Mouse (Mus musculus) midbrain, embryonic 16.5 days (tissue): ENCODE measurements at regions not wholly inside any gene's neighbourhood (a gene's known extent, or its start where the extent isn't known, plus 50 kb on each side); places are given as distances from the start of the nearest gene placed in this dataset.

ENCODE experiments used
- ATAC-seq: fragments of 200-750 bp; cut with Nextera tagmentation; 2 replicates; pipeline ENCODE4 v1.8.0; 2017; ENCODE audit warnings: moderate TSS enrichment
- H3K27ac ChIP-seq: fragments of 300-500 bp; sonication (generic); 2 replicates; pipeline ENCODE4 v1.5.1; 2014; ENCODE audit warnings: mild to moderate bottlenecking, low read length, mixed read lengths
- H3K27me3 ChIP-seq: fragments of 300-500 bp; sonication (generic); 2 replicates; pipeline ENCODE4 v1.6.1; 2014; ENCODE audit warnings: low read depth, low read length, mixed read lengths; ENCODE audit not compliant: control insufficient read depth, insufficient read depth
- H3K36me3 ChIP-seq: fragments of 300-500 bp; sonication (generic); 2 replicates; pipeline ENCODE4 v1.6.1; 2014; ENCODE audit warnings: mild to moderate bottlenecking, low read length, moderate library complexity, mixed read lengths; ENCODE audit not compliant: control insufficient read depth, insufficient read depth
- H3K4me1 ChIP-seq: fragments of 300-500 bp; sonication (generic); 2 replicates; pipeline ENCODE4 v1.6.1; 2014; ENCODE audit warnings: mild to moderate bottlenecking, low read length, mixed read lengths; ENCODE audit not compliant: control insufficient read depth, insufficient read depth
- H3K4me2 ChIP-seq: fragments of 300-500 bp; sonication (generic); 2 replicates; pipeline ENCODE4 v1.6.1; 2014; ENCODE audit warnings: mild to moderate bottlenecking, low read length, mixed read lengths
- H3K4me3 ChIP-seq: fragments of 300-500 bp; sonication (generic); 2 replicates; pipeline ENCODE4 v1.5.1; 2014; ENCODE audit warnings: low read depth, mild to moderate bottlenecking, low read length, moderate library complexity, mixed read lengths
- H3K9ac ChIP-seq: fragments of 300-500 bp; sonication (generic); 2 replicates; pipeline ENCODE4 v1.6.1; 2014; ENCODE audit warnings: low read depth, low read length, mixed read lengths
- H3K9me3 ChIP-seq: fragments of 300-500 bp; sonication (generic); replicated peaks from 2 replicates; pipeline ENCODE4 v1.6.1; 2014; ENCODE audit warnings: mild to moderate bottlenecking, low read length, mixed read lengths; ENCODE audit not compliant: control insufficient read depth, poor library complexity, severe bottlenecking
- WGBS: fragments of 180-500 bp; shearing (Covaris S2); extraction: QIAGEN DNeasy Blood & Tissue Kit; methylation state at CpG from one replicate; pipeline ENCODE4 v1.1.7; 2014; 5-methylcytosine and 5-hydroxymethylcytosine counted together

DNA sequence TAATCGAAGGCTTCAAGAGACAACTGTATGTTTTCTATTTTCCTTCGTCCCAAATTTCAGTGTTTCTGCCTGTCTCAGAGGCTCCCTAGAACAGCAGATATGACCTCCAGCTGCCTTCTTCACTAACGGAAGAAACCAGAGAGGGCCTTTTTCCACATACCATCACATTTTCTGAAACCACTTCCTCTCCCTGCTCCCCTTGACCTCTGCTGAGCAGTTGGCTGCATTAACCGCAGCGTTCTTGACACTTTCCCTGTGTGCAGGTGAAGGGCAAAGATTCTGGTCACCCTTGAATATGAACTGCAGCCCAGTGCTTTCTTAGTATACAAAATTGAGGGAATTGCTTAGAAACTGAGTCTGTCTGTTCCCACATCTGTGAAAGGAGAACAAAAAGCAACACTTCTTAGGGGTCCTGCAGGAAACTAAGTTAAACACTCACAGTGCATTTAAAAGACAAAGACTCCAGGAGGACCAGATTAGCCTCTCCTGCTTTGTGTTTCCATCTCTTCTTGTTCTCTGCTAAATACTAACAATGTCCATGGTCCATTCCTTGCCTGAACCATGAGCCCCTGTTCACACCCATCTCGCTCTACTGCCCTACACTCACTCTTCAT lies 98.4 kb downstream of the Akap11 start:
- no peak overlapping the region for H3K27ac ChIP-seq
- no peaks in the 10 kb centered on the region for H3K27me3 ChIP-seq
- H3K4me2 ChIP-seq = no peak overlapping the region
- ATAC-seq = no peak
- no peak overlapping the region for H3K9ac ChIP-seq
- no peaks in the 10 kb centered on the region for H3K4me1 ChIP-seq
- H3K36me3 ChIP-seq = no peaks in the 10 kb centered on the region
- 72% methylated on average over 6 of the region's 6 CpGs for WGBS
- no peak overlapping the region for H3K4me3 ChIP-seq
- no peaks in the 10 kb centered on the region for H3K9me3 ChIP-seq

DNA sequence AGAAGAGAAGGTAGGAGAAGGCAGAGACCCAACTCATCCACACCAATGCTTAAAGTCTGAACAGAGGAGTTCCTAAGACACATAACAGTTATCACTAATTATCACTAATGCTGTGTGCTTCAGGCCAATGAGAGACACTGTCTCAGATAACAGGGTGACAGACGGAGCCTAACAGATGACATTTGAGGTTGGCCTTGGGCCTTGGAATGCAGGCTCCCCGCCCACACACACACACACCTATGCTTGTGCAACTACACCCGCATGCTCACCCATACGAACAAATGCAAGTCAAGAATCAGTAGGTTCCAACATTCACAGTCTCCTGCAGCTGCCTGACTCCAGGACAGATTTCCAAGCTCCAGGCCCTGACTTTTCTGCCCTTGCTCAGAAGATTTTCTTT lies 100.0 kb downstream of the Akap11 start:
- H3K9ac ChIP-seq = no peak overlapping the region
- H3K4me3 ChIP-seq = no peak overlapping the region
- no peak overlapping the region for H3K4me2 ChIP-seq
- H3K4me1 ChIP-seq = no peaks in the 10 kb centered on the region
- H3K36me3 ChIP-seq = no peaks in the 10 kb centered on the region
- no peaks in the 10 kb centered on the region for H3K27me3 ChIP-seq
- H3K9me3 ChIP-seq = no peaks in the 10 kb centered on the region
- H3K27ac ChIP-seq = no peak overlapping the region
- 87% methylated on average over 4 of the region's 4 CpGs for WGBS
- no peak for ATAC-seq

DNA sequence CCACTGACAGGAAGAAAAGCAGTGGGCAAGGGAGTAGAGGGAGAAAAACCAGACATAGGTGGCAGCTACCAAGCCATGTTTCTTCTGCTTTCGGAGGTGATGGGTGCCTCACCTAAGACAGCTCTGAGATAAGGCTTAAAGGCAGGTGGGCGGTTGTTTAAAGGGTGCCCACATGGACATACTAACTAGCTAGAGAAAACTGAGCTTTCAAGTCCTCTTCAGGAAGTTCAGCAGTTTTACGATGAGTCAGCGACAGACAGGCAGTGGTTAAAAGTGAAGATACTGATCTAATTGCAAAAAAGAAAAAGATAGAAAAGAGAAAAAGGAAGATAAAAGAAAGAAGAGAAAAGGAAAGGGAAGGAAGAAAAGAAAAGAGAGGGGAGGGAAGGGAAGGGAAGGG lies 100.6 kb downstream of the Akap11 start:
- H3K27me3 ChIP-seq = no peaks in the 10 kb centered on the region
- H3K9ac ChIP-seq = no peak overlapping the region
- no peak for ATAC-seq
- 95% methylated on average over 4 of the region's 4 CpGs for WGBS
- H3K9me3 ChIP-seq = no peaks in the 10 kb centered on the region
- no peak overlapping the region for H3K27ac ChIP-seq
- H3K4me3 ChIP-seq = no peak overlapping the region
- H3K36me3 ChIP-seq = no peaks in the 10 kb centered on the region
- no peaks in the 10 kb centered on the region for H3K4me1 ChIP-seq
- no peak overlapping the region for H3K4me2 ChIP-seq

DNA sequence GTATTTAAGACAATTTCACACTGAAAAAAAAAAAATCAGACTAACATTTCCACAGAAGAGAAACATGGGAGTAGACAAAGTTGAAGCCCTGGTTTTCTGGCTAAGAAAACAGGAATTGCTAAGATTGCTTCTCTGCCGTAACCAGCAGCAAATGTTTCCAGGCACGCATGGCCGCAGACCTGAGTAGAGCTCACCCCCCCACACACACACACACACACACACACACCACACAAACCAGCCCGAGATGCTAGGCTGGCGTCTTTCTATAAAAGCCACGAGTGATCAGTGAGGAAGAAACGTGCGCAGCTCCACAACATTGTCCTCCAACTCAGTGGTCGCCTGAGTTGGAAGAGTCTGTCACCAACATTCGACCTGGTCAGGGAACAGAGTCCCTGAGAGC lies 101.0 kb downstream of the Akap11 start:
- no peak overlapping the region for H3K9ac ChIP-seq
- H3K27me3 ChIP-seq = no peaks in the 10 kb centered on the region
- H3K36me3 ChIP-seq = no peaks in the 10 kb centered on the region
- H3K4me1 ChIP-seq = no peaks in the 10 kb centered on the region
- no peaks in the 10 kb centered on the region for H3K9me3 ChIP-seq
- no peak overlapping the region for H3K4me2 ChIP-seq
- H3K4me3 ChIP-seq = no peak overlapping the region
- WGBS = 92% methylated on average over 10 of the region's 10 CpGs
- H3K27ac ChIP-seq = no peak overlapping the region
- ATAC-seq = no peak

DNA sequence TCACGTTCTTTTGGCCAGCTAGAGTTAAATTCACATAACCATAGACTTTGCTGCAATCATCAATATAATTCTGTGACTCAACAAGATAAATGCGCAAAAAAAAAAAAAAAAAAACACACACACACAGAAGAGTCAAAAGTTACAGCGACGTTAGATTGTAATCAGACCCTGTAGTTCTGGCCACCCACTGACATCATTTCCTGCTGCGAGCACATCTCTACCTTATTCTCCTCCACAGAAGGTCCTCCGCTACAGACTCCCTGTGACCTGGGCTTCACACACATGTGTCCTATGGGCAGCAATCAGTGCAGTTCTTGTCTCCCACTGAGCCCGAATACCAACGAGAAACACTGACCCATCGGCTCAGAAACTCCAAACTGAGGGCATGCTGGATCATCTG lies 101.9 kb downstream of the Akap11 start:
- H3K27ac ChIP-seq = no peak overlapping the region
- no peak overlapping the region for H3K4me3 ChIP-seq
- no peaks in the 10 kb centered on the region for H3K4me1 ChIP-seq
- H3K4me2 ChIP-seq = no peak overlapping the region
- 92% methylated on average over 9 of the region's 9 CpGs for WGBS
- no peaks in the 10 kb centered on the region for H3K36me3 ChIP-seq
- no peaks in the 10 kb centered on the region for H3K9me3 ChIP-seq
- H3K27me3 ChIP-seq = no peaks in the 10 kb centered on the region
- ATAC-seq = no peak
- H3K9ac ChIP-seq = no peak overlapping the region

DNA sequence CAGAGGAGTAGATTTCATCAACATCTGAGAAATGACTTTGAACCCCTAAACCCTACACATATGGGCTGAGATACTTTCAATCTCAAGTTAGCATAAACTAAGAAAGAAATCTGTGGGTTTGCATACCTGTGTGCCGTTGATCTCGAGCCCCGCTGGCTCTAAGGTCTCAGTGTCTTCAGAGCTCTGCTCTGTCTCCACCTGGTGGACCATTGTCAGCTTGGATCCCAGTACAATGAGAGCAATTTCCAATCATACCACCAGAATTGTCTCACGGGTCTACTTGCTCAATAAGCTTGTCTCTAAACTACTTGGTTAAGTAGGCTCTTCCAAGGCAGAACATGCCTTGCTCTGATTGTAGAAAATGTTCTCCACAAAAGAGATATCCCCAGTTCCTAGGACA lies 102.5 kb downstream of the Akap11 start:
- H3K9me3 ChIP-seq = no peaks in the 10 kb centered on the region
- 94% methylated on average over 4 of the region's 4 CpGs for WGBS
- H3K4me2 ChIP-seq = no peak overlapping the region
- no peak for ATAC-seq
- no peaks in the 10 kb centered on the region for H3K27me3 ChIP-seq
- no peaks in the 10 kb centered on the region for H3K4me1 ChIP-seq
- no peak overlapping the region for H3K27ac ChIP-seq
- no peak overlapping the region for H3K4me3 ChIP-seq
- H3K36me3 ChIP-seq = no peaks in the 10 kb centered on the region
- no peak overlapping the region for H3K9ac ChIP-seq

DNA sequence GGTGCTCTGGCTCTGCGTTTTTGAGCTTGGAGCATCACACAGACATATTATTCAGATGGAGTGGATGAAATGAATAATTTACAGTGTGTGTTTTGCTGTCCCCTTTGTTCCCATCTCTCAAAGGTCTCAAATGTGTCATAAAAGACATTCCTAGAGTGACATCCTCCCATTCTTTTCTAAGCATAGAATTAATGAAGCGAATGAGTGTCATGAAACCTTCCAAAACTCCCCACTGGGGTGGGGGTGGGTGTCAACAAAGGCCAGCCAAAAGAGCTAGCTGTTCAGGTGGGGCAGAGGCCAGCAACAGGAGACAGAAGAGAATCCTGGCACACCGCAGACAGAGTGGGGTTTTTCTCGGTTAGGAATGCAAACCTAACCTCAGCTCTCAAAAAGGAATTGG lies 104.1 kb downstream of the Akap11 start:
- WGBS = 56% methylated on average over 4 of the region's 4 CpGs
- no peak overlapping the region for H3K4me2 ChIP-seq
- no peak overlapping the region for H3K9ac ChIP-seq
- H3K4me1 ChIP-seq = no peaks in the 10 kb centered on the region
- no peaks in the 10 kb centered on the region for H3K36me3 ChIP-seq
- H3K4me3 ChIP-seq = no peak overlapping the region
- H3K27ac ChIP-seq = no peak overlapping the region; the same call in 1 of the 2 replicates
- no peaks in the 10 kb centered on the region for H3K27me3 ChIP-seq
- no peaks in the 10 kb centered on the region for H3K9me3 ChIP-seq
- ATAC-seq = no peak

DNA sequence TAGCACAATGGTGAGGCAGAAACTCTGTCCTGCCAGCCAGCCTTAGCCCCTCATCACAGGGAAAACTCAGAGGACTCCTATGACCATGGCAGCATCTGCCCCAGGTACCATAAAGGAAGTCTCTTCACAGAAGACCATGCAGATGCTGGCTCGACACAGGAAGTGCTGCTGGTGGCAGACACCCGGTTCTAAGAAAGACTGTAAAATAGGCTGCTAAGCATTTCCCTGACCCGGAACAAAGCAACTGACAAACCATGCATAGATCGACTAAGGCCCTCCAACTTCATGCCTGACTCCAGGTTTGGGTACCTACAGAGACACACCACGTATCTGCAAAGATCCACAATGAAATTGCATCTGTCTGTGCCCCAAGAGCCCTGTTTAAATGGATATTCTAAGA lies 104.7 kb downstream of the Akap11 start:
- no peak for ATAC-seq
- H3K27me3 ChIP-seq = no peaks in the 10 kb centered on the region
- 80% methylated on average over 5 of the region's 5 CpGs for WGBS
- H3K27ac ChIP-seq = no peak overlapping the region; the same call in 1 of the 2 replicates
- H3K36me3 ChIP-seq = no peaks in the 10 kb centered on the region
- no peak overlapping the region for H3K9ac ChIP-seq
- H3K4me2 ChIP-seq = no peak overlapping the region
- no peaks in the 10 kb centered on the region for H3K9me3 ChIP-seq
- no peak overlapping the region for H3K4me3 ChIP-seq
- H3K4me1 ChIP-seq = no peaks in the 10 kb centered on the region

DNA sequence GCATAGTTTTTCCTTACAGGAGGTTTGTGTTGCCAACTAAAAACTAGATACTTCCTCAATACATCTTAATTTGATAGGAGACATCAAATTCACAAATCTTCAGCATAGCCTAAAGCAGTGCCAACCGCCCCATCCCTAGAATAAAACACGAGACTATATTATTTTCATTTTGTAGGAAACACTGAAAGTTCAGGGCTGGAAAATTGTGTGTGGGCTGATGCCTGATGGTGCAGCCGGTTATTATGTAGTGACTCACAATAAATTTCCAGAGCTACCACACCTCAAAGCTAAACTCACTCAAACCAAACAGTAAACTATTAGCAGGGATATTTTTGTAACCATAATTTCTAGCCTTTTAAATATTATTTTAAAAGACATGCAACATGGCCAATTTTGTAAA lies 105.2 kb downstream of the Akap11 start:
- no peak for ATAC-seq
- Histone ChIP-seq H3K36me3 (no peaks in the 10 kb centered on the region), H3K4me1 (no peaks in the 10 kb centered on the region), H3K27me3 (no peaks in the 10 kb centered on the region), H3K9me3 (no peaks in the 10 kb centered on the region), H3K9ac (no peak overlapping the region), H3K4me2 (no peak overlapping the region), H3K4me3 (no peak overlapping the region), H3K27ac (no peak overlapping the region)
- 97% methylated on average over 3 of the region's 3 CpGs for WGBS
